Mouse (Mus musculus) retina, adult 2 months (tissue): Measurements from ENCODE around the gene Xndc1.
"Not testable (repeated sequence)": the region's sequence is repeated elsewhere in the genome, so short reads cannot be mapped to it uniquely, and the experiment has no call there.

ENCODE experiments used
- DNase-seq: peaks from one replicate; pipeline ENCODE4 v3.0.0-alpha.2; 2012; ENCODE audit warnings: low read depth, low spot score

The Xndc1 gene

DNA sequence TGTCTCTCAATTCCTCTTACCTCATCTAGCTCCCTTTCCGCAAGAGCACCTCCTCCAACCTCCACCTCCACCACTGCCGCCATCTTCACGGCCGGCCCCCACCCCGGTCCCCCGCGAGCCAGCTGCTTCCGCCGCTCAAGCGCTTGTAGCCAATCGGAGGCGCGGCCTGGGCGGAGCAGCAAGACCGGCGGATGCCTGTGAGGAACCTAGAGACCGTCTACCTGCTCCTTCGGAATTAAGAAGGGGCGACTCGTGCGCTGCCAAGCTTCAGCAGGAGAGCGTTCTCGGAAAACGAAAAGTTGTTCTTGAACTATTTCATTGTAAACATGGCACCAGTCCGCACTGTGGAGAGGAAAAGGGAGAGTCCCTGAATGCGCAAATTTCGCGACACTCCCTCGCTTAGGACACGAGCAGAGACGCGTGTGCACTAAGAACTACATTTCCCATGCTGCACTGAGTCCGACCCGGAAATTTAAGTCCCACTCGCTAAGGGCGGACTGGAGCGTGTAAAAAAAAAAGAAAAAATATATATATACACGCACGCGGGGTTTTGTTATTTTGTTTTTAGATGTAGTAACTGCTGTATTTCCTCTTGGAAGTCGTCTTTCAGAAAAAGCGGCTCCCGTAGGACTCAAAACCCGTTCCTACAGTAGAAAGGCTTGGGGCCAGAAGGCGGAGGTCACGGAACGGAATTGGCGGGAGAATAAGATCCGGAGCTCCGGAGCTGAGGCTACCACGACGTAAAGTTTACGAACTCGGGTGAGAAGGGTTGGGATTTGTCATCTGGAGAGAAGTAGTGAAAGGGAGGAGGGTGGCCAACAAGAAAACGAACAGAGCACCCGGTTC lies at the start of gene Xndc1, which contains the start of the genes Rnf121 and Xntrpc:
Gene Xndc1 (plus strand): TSS at position 466 of the 846 bp plus-strand sequence.
Gene Rnf121 (minus strand): TSS at position 424 of the 846 bp plus-strand sequence.
Gene Xntrpc (plus strand): TSS at position 668 of the 846 bp plus-strand sequence.
- peak; percentile 84 for DNase-seq

GRCm38 (mm10) chr7:102016936-102017335 lies 48.4 kb upstream of the Xndc1 start:
- no peak for DNase-seq

DNA sequence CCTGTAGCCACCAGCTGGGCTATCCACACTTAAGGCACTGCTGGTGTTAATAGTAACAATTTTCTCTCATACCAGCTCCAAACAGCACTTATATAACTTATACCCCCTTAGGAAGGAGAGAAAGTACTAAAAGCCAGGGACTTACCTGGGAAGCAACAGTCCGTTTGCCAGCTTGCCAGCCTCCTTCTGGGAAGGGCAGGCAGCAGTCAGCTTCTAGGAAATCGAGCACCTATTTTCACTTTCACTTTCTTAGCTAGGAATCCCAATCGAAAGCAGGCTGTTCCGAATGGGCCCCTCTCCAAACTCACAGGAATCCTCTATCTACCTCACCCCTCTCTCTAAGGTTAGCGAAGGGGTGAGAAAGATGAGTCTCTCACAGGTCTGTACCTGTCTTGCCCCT lies 47.9 kb upstream of the Xndc1 start:
- DNase-seq, result no peak

GRCm38 (mm10) chr7:102018034-102018433 lies 47.3 kb upstream of the Xndc1 start:
- DNase-seq, result no peak

GRCm38 (mm10) chr7:102018590-102018989 lies 46.7 kb upstream of the Xndc1 start, which contains the start of gene Il18bp:
Gene Il18bp (minus strand): TSS chr7:102018690.
- no peak for DNase-seq

DNA sequence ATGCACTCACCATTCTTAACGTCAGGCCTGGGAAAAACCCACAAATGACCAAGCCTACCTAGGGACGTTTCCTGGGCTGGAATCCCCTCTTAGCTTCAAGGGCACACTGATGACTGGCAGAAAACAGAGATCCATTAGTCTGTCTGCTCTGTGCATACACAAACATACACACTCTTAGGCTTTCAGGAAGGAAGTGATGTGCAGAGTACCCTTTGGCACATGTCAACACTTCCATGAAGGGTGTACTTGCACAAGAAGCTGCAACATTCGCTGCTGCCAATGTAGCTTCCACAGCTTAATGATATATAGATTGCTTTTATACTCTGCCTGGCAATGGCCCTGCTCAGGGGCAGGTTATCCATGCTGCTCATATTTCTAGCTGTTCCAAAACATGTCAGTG lies 45.9 kb upstream of the Xndc1 start:
- DNase-seq, result no peak

GRCm38 (mm10) chr7:102020934-102021333 lies 44.4 kb upstream of the Xndc1 start:
- DNase-seq, result not testable (repeated sequence)

DNA sequence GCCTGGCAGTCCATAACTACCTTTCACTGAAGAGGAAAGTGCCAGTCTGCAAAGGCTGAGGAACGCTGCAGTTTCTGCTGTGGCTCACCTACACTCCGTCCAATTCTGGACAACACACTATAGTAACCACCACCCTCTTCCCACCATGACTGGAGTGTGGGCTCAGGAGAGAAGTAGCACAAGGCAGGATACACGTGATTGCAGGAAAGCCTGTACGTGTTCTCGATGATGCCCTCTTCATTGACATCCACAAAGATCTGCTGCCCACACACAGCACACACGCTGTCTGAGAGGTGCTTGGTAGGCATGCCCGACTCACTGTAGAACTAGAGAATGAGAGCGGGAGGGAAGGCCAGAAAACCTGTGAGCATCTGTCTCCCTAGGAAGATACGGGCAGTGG lies 41.5 kb upstream of the Xndc1 start:
- DNase-seq, result no peak

- no peak for DNase-seq
Measured at GRCm38 (mm10) chr7:102025187-102026119, 39.9 kb upstream of the Xndc1 start.

- DNase-seq, result no peak
Measured at GRCm38 (mm10) chr7:102034904-102035303, 30.4 kb upstream of the Xndc1 start.

- no peak for DNase-seq
Measured at GRCm38 (mm10) chr7:102035534-102035933, 29.8 kb upstream of the Xndc1 start.

- DNase-seq, result no peak
Measured at GRCm38 (mm10) chr7:102037318-102037717, 28.0 kb upstream of the Xndc1 start.

DNA sequence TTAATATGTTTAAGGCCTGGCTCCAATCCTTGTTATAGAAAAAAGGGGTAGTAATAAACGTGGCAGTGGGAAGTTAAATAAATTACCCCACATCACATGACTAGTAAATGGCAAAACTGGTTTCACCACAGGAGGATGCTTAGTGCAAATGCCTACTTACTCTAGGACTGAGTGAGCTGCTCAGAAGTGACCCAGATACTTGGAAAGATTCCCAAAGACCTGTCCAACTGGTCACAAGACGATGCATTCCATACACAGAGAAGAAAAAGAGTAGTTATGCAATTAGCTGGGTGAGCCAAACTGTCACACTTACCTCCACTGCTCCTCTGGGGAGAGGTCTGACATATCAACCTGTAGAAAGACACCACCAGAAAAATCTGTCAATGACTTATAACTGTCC lies 23.0 kb upstream of the Xndc1 start:
- no peak for DNase-seq

- not testable (repeated sequence) for DNase-seq
Measured at GRCm38 (mm10) chr7:102048524-102048923, 16.8 kb upstream of the Xndc1 start.

DNA sequence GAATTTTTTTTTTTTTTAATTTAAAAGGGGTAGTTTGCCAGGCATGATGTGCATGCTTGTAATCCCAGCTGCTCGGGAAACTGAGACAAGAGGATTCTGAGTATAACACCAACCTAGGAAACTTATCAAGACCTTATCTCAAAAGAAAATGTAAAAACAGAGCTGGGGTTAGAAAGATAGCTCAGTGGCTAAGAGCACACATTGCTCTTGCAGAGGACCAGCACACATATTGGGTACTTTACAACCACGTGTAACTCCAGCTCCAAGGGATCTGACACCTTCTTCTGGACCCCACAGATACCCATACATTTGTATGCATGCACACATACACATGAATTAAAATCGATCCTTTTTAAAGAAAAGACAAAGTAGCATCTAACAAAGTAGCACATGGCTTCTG lies 4.0 kb upstream of the Xndc1 start:
- DNase-seq, result no peak

- no peak for DNase-seq
Measured at GRCm38 (mm10) chr7:102062203-102062602, 3.1 kb upstream of the Xndc1 start.

DNA sequence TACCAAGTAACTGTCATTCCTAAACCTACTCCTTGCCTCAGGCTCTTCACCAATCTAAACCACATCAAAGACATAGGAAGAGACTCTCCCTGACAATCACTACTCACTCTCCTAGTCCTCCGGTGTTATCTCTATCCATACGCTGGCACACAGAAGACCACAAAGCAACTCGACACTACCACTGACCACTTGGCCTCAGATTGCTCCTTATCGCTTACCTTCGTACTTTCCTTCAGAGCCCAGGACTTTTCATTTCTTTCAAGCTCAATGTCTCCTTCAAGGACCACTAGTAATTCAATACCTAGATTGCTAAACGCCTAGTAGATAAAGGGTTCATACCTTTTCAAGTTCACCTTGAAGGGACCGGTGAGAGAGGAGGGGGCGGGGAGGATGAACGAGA lies 1.4 kb upstream of the Xndc1 start:
- DNase-seq, result no peak

GRCm38 (mm10) chr7:102064655-102065045 lies 661 bp upstream of the Xndc1 start:
- DNase-seq, result no peak

DNA sequence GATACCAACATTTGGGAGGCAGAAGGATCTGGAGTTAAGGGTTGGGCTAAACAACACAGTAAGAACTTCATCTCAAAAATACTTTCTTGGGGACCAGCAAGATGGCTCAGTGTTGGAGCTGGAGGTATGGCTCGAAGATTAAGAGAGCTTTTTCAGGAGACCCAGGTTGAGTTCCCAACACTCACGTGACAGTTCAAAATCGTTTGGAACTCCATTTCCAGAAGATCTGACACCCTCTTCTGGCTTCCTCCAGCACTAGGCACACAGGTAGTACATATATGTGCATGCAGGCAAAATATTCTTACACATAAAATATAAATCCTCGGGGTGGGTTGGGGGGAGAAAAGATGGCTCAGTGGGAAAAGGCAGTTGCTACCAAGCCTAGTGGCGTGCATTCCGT lies 1.1 kb downstream of the Xndc1 start:
- DNase-seq, result no peak

DNA sequence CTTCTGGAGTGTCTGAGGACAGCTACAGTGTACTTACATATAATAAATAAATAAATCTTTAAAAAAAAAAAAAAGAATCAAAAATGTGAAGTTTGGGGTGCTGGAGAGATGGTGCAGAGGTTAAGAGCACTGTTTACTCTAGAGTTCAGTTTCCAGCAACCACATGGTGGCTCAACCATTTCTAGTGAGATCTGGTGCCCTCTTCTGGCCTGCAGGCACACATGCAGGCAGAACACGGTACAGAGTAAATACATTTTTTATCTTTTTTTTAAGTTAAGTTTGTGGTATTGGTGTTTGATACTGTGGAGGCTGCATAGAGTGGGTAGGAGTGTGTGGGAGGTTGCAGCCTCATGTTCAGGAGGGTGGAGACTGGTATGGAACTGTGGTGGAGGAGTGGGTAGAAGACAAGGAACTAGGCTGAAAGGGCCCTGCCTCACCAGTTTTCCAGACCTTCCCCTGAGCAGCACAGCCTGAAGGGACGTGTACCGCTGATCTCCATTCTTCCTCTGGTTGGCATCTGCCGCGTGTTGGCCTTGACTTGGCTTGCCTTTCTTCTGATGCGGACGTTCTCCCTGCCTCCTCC lies 11.5 kb downstream of the Xndc1 start:
- no peak for DNase-seq

GRCm38 (mm10) chr7:102078517-102078916 lies 13.2 kb downstream of the Xndc1 start:
- no peak for DNase-seq

- DNase-seq, result no peak
Measured at GRCm38 (mm10) chr7:102080311-102080710, 15.0 kb downstream of the Xndc1 start.
